Mouse (Mus musculus): ENCODE measurements around the gene Cbl.

Cbl gene

DNA sequence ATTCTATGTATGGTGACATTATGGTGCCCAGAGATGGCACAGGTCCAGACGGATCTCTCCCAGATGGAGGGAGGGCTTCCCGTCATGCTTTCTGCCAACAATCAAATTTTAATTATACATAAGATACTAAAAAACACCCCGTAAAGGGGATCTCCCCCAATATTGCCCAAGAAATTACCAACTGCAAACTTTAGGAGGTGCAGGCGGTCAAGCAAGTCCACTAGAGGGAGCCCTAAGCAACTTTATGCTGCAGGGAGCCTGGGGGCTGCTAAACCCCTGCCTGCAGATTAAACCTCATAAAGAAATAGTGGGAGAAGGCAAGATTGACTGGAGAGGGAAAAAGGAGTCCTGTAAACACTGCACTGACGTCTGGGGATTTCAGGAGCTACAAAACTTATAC lies 5.6 kb upstream of the Cbl start:
- no peak for DNase-seq (ENCODE audit: low spot score)

DNA sequence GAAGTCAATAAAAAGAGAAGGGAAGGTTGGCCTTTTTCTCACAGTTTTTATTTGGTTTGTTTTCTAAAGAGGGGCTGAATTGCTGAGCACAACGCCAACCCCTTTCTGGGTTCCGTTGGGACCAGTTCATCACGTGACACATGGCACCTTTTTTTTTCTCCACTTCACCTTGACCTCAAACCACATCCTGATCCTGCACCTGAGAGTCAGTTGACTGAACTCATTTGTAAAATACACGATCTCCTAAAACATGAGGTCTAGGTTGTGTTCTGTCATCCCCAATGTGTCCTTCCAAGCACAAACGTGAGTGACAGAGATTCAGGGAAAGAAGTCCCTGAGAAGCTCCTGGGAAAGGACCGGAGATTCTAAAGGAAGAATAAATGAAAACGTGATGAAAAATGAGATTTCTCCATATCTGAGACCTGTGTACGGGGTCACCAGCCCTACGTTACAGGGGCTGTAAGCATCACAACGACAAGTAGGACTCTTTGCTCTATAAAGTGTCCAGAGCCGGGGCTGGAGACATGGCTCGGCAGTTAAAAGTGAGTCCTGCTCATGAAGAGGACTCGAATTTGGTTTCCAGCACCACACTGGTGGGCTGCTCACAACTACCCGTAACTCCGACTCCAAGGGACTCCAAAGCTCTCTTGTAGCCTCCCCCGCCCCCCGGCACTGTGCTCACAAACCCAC lies 4.8 kb upstream of the Cbl start:
- DNase-seq (ENCODE audit: low spot score) = no peak

DNA sequence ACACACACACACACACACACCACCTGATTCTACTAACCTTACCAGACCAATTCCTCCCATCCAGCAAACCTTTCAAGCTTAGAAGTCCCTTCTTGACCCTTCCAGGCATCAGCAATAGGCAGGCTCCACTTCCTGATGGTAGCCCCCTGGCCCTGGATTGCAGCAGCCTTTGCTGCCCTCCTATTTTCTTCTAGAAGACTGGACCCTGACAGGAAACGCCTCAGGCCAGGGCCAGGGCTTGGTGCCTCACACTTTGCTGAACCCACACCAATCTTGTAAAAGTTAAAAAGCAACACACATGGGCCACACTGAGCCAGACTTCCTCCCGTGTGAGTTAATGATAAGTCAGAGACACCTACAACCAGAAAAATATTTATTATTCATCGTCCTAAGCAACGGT lies 3.3 kb upstream of the Cbl start:
- DNase-seq (ENCODE audit: low spot score) = no peak

DNA sequence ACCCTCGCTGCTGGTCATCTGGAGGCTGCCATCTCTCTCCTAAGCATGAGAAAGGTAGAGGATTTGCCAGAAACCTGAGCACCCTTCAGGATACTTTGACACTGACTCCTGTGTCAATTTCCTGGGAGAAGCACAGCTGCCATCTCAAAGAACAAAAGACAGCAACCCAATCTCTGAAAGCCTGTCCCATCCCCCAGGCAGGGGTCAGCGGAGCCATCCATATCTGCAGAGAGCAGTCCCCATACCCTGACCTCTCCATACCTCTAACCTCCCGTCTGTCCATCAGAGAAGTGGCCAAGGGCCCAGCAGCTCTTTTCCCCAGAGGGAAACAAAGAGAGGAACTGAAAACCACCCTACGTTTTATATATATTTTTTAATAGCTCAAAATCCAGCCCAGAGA lies 2.8 kb upstream of the Cbl start:
- no peak for DNase-seq (ENCODE audit: low spot score)

DNA sequence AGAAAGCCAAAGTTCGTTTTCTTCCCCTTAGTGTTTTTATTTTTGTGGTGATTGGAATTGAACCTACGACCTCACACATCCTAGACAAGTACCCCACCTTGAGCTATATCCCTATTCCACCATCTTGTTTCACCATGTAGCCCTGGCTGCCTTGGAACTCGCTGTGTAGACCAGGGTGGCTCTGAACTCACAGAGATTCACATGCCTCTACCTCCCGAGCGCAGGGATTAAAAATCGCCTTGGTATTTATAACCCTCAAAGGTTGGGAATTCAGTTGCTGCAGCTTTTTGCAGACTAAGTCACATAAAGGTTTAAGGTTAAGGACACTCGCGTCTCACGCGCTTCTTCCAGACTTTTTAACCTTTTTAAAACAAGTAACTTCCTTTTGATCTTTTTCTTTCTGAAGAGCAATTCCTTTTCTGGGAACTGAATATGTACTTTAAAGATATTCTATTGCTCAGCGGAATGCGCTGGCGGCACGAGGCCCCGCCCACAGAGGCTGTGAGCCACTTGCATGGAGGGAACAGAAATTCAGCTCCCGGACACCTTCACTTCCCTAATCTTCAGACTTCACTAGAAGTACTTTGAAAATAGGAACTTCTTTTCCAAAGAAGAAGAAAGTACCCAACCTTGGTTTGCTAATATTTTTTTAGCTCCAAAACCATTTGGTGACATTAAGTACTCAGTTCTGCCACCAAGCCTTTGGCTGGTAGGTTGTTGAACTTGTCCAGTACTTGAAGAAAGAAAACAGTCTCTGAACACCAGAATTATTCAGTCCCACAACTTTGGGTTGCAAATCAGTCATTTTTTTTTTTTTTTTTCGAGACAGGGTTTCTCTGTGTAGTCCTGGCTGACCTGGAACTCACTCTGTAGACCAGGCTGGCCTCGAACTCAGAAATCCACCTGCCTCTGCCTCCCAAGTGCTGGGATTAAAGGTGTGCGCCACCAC lies 904 bp upstream of the Cbl start:
- no peak for DNase-seq (ENCODE audit: low spot score)

DNA sequence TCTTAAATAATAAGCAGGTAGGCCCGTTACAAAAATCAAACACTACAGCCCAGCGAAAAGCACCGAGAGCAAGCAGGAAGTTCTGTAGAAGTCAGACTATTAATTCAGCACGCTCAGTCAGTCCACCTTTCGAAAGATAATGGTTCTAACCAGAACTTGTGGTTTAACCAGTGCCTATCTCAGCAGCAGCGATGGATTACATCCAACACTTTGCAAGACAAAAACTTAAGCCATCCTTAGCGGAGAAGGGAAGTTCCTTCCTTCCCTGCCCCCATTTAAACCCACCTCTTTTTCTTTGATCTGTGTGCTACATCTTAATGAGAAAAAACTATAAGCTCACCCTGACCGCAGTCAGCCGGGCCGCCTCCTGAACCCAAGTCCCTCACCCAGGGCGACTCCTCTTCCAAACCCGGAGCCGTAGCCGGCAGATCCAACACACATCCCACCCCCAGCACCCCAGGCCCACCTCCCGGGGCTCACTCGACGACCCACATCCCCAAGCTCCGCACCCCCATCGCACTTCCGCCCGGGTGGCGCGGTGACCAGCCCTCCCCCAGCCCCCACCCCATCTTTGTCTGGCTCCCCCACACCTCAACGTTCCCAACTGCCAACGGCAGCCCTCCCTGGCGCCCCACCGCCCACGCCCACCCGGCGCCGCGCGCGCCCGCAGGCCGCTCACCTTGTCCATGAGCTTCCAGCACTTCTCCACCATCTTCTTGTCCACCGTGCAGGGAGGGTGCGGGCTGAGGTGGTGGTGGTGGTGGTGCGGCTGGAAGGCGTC lies 638 bp downstream of the Cbl start:
- DNase-seq (ENCODE audit: low spot score) = no peak

DNA sequence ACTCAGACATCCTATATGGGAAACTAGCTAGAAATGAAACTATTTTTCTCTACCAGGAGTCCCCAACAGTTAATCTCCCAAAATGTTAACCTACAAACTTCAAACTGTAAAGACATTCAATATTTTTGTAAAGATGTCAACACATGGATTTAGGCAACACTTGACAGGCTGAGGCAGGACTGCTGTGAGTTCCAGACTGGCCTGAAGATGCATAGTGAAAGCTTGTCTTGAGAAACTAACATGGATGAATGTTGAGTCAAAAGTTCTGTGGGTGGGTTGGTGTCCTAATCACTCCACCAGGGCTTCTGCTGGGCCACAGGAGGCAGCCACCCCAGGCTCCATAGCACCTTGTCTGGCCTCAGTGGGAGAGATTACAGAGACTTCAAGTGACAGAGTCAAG lies 2.2 kb downstream of the Cbl start:
- DNase-seq (ENCODE audit: low spot score) = no peak

DNA sequence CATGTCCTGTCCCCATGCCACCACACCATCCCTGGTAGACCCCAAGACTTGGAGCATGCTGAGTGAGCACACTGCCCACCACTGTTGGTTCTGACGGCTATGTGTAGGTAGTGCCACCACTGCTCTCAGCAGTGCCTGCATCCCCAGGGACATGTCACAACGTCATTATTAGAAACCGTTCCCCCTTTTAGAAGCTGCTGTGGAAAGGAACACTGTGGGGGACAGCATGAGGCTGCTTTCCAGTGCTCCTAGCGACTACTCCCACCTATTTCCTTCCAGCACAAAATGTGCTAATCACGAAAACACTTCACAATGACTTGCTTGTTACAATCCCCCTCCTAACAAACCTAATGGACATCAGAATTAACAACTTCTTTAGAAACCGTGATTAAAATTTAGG lies 7.9 kb downstream of the Cbl start:
- no peak for DNase-seq (ENCODE audit: low spot score)

DNA sequence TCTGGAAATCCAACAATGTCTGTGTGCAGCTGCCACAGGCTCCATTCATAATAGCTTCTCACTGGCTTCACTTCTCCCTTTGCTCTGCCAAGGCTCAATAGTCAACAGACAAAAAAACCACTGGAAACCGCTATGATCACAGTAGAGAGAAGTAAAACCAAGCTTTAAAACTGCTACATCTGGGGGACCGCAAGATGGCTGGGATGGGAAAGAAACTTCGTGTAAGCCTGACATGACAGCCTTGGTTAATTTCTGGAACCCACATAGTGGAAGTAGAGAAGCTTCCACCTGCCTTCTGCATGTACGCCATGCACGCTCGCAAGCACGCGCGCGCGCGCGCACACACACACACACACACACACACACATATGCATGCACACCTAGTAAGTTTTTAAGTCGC lies 20.3 kb downstream of the Cbl start:
- DNase-seq (ENCODE audit: low spot score) = no peak

DNA sequence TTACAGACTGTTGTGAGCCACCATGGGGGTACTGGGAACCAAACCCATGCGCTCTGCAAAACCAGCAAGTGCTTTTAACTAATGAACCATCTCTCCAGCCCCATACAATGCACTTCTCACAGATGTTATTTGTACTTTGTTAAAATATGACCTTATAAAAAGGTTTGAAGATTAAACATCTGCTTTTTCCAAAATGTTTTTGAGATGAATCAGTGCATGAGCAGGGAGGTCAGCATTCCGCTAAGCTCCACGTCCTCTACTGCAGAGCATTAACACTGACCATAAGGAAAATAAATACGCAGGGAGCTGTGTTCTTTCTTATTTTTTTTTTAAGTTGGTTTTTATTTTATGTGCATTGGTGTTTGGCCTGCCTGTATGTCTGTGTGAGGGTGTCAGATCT lies 21.4 kb downstream of the Cbl start:
- DNase-seq (ENCODE audit: low spot score) = no peak

DNA sequence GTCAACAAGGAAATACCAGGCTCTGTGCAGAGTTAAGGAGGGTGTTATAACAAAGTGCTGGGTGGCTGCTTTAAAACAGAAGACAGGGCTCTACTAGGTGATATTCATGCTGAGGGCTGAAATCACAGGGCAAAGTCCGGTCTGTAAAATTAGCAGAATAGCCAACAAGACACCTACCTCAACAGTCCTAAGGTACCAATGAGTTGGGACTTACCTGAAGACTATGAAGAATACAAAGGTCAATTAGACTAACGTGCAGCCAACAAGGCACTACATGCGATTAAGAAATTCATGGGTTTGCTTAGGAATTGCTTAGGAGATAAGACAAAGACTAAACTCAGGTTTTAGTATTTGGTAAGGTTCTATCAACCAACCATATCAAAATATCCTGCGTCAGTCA lies 24.4 kb downstream of the Cbl start:
- no peak for DNase-seq (ENCODE audit: low spot score)

DNA sequence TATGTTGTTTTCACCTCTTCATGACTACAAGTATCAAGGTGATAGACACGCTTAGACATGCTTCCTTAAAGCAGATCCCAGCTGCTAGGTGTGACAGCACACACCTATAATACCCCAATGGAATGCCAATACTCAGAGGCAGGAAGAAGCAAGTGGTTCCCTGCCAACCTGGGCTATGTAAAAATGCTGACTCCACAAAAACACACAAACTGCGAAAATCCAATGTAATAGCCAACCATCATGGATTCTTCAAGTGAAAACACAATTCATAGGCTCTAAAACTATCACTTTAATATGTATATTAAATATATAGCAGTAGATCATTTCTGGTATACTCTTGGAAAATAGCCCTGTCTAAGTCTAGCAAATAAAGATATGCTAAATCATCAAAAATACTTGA lies 26.0 kb downstream of the Cbl start:
- DNase-seq (ENCODE audit: low spot score) = no peak

DNA sequence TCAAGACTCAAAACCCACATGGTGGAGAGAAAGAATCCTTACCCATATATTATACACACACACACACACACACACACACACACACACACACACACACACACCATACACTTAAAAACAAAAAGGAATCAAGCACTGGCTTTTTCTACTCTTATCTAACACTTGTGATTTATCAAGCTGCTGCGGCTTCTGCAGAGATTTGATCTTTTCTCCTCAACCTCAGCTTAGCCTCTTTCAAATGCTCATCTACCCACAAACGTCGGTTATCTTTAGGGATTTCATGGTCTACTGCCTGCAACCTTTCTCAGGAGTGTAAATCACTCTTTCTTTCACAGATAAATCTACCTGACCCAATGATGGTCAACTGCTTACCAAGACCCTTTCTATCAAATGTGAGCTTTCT lies 33.4 kb downstream of the Cbl start:
- no peak for DNase-seq (ENCODE audit: low spot score)

DNA sequence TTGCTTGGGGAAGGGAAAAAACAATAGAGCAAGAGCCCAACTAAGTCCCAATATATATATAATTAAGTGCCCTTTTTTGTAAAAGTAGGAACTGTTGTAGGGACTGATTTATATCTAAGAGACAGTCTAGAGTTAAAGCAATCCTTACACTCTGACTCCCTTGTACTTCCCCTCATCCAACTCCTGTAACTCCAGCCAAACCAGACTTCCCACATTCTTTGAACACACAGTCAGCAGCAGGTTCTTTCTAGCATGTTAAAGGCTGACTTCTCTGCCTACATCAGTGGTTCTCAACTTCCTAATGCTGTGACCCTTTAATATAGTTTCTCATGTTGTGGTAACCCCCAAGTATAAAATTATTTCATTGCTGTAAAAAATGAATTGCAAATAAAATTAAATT lies 34.3 kb downstream of the Cbl start:
- DNase-seq (ENCODE audit: low spot score) = no peak

DNA sequence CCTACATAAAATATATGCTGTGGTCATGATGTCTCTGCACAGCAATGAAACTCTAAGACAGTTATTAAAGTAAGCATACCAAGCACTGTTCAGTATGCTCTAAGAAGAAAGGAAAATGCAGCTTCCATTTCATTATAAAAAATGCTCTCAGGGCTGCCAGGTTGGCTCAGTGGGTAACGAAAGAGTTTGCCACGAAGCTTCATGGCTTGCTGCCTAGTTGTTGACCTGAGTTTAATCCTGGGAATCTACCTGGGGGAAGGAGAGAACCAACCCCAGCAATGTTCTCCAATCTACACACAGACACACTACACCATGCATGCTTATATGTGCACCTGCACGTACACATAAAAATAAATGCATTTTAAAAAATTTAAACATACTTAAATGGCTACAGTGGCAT lies 34.7 kb downstream of the Cbl start:
- DNase-seq (ENCODE audit: low spot score) = no peak

DNA sequence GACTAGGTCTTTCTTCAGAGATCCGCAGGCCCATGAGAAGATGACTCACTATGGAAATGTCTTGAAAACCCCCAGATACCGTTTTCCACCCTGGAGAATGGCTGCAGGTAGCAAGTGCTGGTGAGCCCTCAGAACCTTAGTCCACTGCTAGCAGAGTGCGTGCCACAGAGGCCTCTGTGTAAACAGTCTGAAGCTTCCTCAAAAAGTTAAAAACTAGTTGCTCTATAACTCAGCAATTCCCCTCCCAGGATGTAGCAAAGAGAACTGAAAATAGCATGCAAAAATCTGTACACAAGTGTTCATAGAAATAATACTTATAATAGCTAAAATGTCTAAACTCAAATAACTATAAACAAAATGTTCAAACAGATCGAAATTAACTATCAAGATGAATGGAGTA lies 37.5 kb downstream of the Cbl start:
- no peak for DNase-seq (ENCODE audit: low spot score)

DNA sequence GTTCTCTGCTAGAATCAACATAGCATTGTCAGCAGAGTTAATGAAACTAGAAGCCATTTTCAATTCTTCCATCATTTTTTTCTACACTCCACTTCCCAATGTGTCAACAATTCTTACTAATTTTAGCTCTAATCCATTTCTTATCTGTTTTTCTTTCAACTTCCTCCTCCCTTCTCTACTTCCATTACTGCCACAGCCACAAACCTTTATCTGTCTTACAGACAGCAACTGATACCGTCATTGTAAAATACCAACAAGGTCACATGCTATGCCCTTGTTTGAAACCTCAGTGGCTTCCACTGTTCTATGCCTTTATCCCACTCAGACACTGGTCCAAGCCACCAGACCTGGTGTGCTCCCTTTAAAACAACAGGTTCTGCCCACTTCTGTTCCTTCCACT lies 39.8 kb downstream of the Cbl start:
- no peak for DNase-seq (ENCODE audit: low spot score)

DNA sequence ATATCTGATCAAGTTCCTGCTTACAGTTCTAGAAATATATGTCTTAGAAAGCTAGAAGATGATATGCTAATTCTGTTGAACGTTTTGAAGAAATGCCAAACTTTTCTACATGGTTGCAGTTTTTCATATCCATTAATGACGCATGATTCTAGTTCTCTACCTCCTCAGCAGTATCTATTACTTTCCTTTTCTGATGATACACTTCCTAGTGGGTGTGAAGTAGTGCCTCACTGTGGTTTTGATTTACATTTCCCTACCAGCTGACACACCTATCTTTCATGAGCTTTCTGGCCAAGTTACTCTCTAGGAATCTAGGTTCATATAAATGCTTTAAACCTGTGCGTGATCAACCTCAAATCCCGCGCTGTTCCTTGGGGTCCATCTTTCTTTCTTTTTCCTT lies 41.1 kb downstream of the Cbl start:
- DNase-seq (ENCODE audit: low spot score) = no peak

DNA sequence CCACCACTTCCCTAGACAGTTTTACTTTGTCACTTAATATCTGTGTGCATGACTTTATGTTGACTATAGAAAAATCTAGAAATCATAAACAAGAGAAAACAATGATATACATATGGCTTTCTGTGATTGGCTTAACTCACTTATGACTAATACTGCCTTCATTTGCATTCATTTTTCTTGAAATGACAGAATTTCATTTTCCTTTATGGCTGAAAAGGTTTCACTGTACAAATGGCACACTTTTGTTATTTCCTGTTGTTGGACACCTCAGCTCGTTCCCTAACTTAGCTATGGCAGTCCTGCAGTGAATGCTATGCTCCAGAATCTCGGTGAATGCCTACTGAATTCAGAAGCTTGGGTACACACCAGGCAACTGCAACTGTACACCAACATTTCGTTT lies 41.5 kb downstream of the Cbl start:
- no peak for DNase-seq (ENCODE audit: low spot score)

DNA sequence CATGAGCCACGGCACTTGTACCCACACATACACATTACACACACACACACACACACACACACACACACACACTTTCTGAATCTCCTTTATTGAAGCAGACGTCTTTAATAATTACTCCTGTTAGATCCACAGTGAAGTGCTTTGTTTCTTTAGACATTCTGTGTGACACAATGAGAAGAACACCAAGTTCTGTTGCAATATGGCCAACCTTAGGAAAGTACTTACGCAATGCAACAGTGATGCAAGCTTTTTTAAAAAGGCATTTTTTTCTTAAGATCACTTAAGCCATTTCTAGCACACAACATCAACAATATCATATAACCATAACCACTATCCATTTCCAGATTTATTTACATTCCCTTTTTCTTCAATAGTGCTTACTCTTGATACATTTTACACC lies 42.7 kb downstream of the Cbl start:
- DNase-seq (ENCODE audit: low spot score) = no peak

DNA sequence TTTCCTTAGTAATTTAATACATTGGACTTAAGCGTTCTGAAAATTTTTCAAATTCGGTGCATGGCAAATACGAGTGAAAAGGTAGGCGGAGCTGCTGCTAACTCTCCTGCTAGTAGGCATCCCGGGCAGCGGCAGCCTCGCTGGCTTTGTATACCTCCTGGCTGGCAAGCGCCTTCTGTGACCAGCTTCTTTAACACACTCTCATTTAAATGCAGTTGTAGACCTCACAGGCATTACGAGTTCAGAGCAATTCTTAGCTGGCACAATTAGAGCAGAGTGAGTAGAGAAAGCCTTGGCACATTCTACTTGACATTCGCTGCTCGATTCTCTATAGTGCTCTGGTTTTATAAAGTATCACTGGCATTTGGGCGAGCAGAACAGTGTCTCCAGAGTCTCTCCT lies 45.6 kb downstream of the Cbl start:
- DNase-seq (ENCODE audit: low spot score) = no peak

DNA sequence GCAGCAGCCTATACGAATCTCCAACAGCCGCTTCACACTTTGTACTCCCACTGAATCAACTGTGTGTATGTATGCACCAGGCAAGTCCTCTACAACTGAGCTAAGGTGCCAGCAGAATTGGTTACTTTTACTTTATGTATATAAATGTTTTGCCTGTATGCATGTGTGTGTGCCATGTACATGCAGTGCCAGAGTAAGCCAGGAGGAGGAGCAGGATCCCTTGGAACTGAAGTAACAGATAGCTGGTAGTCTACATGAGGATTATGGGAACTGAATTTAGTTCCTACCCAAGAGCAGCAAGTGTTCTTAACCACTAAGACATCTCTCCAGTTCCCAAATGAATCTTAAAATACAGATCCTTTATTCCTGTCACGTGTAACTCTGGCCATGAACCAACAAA lies 51.6 kb downstream of the Cbl start:
- DNase-seq (ENCODE audit: low spot score) = no peak

DNA sequence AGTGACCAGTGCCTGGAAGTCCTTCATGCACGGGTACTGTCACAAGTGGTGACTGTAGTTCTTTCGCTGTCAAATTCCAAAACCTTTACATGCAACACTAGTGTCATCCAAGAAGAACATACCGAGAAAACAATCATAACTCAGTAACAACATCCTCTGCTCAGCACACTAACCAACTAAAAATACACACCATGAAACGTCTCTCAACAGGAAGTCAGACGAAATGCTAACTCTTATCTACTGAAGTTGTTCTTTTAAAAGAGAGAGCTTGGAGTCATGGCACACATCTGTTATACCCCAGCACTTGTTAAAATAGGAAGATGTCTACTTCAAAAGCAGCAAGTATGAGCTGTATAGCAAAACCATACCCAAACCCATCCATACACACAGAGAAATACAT lies 52.3 kb downstream of the Cbl start:
- no peak for DNase-seq (ENCODE audit: low spot score)
